Mouse (Mus musculus) skeletal muscle tissue, adult 2 months (tissue): ENCODE results near the gene Gadd45a.

Experiments used
- DNase-seq: peaks from one replicate; pipeline ENCODE4 v3.0.0-alpha.2; 2012; ENCODE audit warnings: low read depth, low spot score

Gene Gadd45a

GRCm38 (mm10) chr6:66986063-66986462 is 51.2 kb downstream of the Gadd45a start:
- DNase-seq: no peak

- DNase-seq: no peak
These were observed 51.8 kb downstream of the Gadd45a start for GRCm38 (mm10) chr6:66985500-66985899.
